Mouse (Mus musculus): ENCODE data around the gene Dr1. TPM values are rescaled to one million over a fixed set of nuclear protein-coding genes. Genes with fewer than 3 reads are reported as not detected.

The Dr1 gene
- total RNA-seq, 2 experiments from 2014 or later: 21.5 to 23.2 TPM

Other genes with a start within 250 kb of the Dr1 start
- 10 to 100 TPM; 17.8 to 23.6 TPM for gene Mtf2, start 203.2 kb upstream of the Dr1 start, total RNA-seq (2021)
- 10 to 100 TPM; 18.7 to 21.3 TPM for gene Tmed5, start 136.3 kb upstream of the Dr1 start, total RNA-seq (2021)
- gene Ccdc18, start 136.0 kb upstream of the Dr1 start, total RNA-seq (2021): 1 to 10 TPM in 1 of 2 experiments, under 1 TPM in 1; 0.92 to 1.4 TPM
- 1 to 10 TPM; 3.2 to 4.5 TPM for gene Pigg, start 43.7 kb downstream of the Dr1 start, total RNA-seq (2021)
- under 1 TPM; 0.36 to 0.42 TPM for gene Gm42517, start 99.0 kb downstream of the Dr1 start, total RNA-seq (2021)
- not detected for gene Pde6b, start 119.5 kb downstream of the Dr1 start, total RNA-seq (2021)
- 100 to 1,000 TPM; 747 to 903 TPM for gene Atp5k, start 165.6 kb downstream of the Dr1 start, total RNA-seq (2021)
- 1 to 10 TPM; 1.9 to 2.6 TPM for gene Mfsd7a, start 180.0 kb downstream of the Dr1 start, total RNA-seq (2021)
- 10 to 100 TPM; 58.0 to 61.6 TPM for gene Pcgf3, start 192.3 kb downstream of the Dr1 start, total RNA-seq (2021)

All from gastrocnemius, postnatal 10 days (tissue).